In genomic region chr11:113802456-113802855, GRCm38 (mm10) we compare ENCODE assay signal across 9 mouse cellular contexts. TPM values are rescaled to one million over a fixed set of nuclear protein-coding genes. Genes with fewer than 3 reads are reported as not detected.
A peak's percentile ranks its signal among the peaks of the same experiment; 100 is the strongest.
DNase-seq lines count a peak whose midpoint lies in the region; ATAC-seq lines count a peak whose summit lies in the region.
"Had no signal": no experiment of that assay in that cellular context is flagged by ENCODE, and none has a peak within 500 bp of the region (broad histone marks: within the 10 kb centered on the region; RNA-seq: fewer than 3 reads in every experiment).

No protein-coding gene starts in this region.

- intact Hi-C loops in gastrocnemius, postnatal 14 days (cut with DNase I; ENCODE audit: low total_unique reads): no loop called here
- intact Hi-C loops in left cerebral cortex, postnatal 25 days (cut with DNase I): no loop called here

- H3K4me2 ChIP-seq in midbrain, embryonic 14.5 days (ENCODE audit: low read length): no peak overlapping the region
- H3K4me2 ChIP-seq: limb, embryonic 13.5 days had no signal

- no peaks in the 10 kb centered on the region for H3K9me3 ChIP-seq in midbrain, embryonic 14.5 days (ENCODE audit: control insufficient read depth, low read length)
- H3K9me3 ChIP-seq: limb, embryonic 13.5 days had no signal

- H3K4me3 ChIP-seq in midbrain, embryonic 14.5 days (replicated peaks; ENCODE audit: low read depth, low read length): no peak overlapping the region
- H3K4me3 ChIP-seq: limb, embryonic 13.5 days had no signal

- no peaks in the 10 kb centered on the region for H3K27me3 ChIP-seq in midbrain, embryonic 14.5 days (ENCODE audit: control insufficient read depth, insufficient read depth, low read length)
- H3K27me3 ChIP-seq: limb, embryonic 13.5 days had no signal

- 0 out of 2 replicates have a peak, but pooled peaks cover 6% of the 10 kb centered on the region for H3K36me3 ChIP-seq in midbrain, embryonic 14.5 days (ENCODE audit: control insufficient read depth, insufficient read depth, low read length)

- peaks cover 13% of the 10 kb centered on the region for H3K4me1 ChIP-seq in midbrain, embryonic 14.5 days (ENCODE audit: control insufficient read depth, insufficient read depth, low read length)

- ATAC-seq in common myeloid progenitor, adult 5-6 weeks (replicated peaks; ENCODE audit: low read depth, poor library complexity, severe bottlenecking): peak; percentile 53
- ATAC-seq in megakaryocyte, adult 5-6 weeks (ENCODE audit: poor library complexity, severe bottlenecking): peak; percentile 55
- no peak for ATAC-seq in midbrain, embryonic 14.5 days (ENCODE audit: low FRiP score, low TSS enrichment)

- no peak overlapping the region for H3K27ac ChIP-seq in midbrain, embryonic 14.5 days (replicated peaks; ENCODE audit: low read depth, low read length)
- H3K27ac ChIP-seq: limb, embryonic 13.5 days had no signal

- peak; percentile 54 for DNase-seq in gastrocnemius, postnatal 14 days
- no peak for DNase-seq in gastrocnemius, adult 8-10 months (ENCODE audit: low spot score in 2 of 2)
- DNase-seq in kidney, adult 11 months: peak; percentile 67
- no peak for DNase-seq in cerebellum, adult 11 months
- no peak for DNase-seq in left cerebral cortex, postnatal 25 days (ENCODE audit: low spot score in 2 of 2)
- no peak for DNase-seq in midbrain, embryonic 14.5 days

- no peak overlapping the region for H3K9ac ChIP-seq in midbrain, embryonic 14.5 days (replicated peaks; ENCODE audit: low read length)
- H3K9ac ChIP-seq: limb, embryonic 13.5 days had no signal

- WGBS in midbrain, embryonic 14.5 days: 55% methylated on average over 12 of the region's 12 CpGs

RNA-seq across cellular contexts. Expression of gene Cdc42ep4, which starts 50.8 kb away (rescaled TPM):
- total RNA-seq in gastrocnemius, postnatal 14 days (2021): 10 to 100 TPM; 15.7 to 16.2 TPM
- 1 to 10 TPM; 2.8 to 6.4 (median 5.0) TPM for total RNA-seq in gastrocnemius, adult 8-10 months (2022)
- total RNA-seq in common myeloid progenitor, adult 5-6 weeks (2017): 10.9 and 12.4 TPM in 2 replicates
- 14.0 and 20.1 TPM in 2 replicates for total RNA-seq in megakaryocyte, adult 5-6 weeks (2015)
- total RNA-seq in megakaryocyte, adult 5-6 weeks (2017): 26.9 and 27.8 TPM in 2 replicates
- total RNA-seq in left cerebral cortex, postnatal 25 days (2021): 10 to 100 TPM; 26.7 to 31.7 TPM
- polyA plus RNA-seq in midbrain, embryonic 14.5 days (2014; fragmentation: Nextera tagmentation; extraction: Ambion mirVana): 45.4 and 49.5 TPM in 2 replicates

Comparison
In these comparisons a context has a peak if more than half of its experiments do, and no peak if none do; other contexts are left out.
1. DNase-seq: peak in gastrocnemius, postnatal 14 days (single experiment) and kidney, adult 11 months (single experiment); none in gastrocnemius, adult 8-10 months (0 of 2), cerebellum, adult 11 months (single experiment), left cerebral cortex, postnatal 25 days (0 of 2) and midbrain, embryonic 14.5 days (single experiment).